Mouse (Mus musculus): ENCODE results near the gene Cops8.

DNA sequence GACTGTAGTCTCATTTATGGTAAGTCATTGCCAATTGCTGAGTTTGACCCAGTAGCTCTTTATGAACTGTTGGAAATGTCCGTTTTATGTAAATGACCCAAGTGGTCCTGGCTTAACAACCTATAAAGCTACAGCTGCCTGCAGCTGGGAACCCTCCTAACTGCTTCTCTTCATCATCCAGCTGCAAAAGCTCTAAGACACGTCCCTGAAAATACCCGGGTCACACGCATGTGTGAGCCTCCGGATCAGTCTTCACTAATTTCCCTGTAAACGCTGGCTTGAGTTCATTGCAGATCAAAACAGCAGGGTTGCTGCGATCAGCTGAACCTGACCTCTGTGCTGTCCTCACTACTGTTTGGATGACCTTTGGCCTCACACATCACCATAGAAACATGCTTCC, 35.6 kb downstream of the Cops8 start:
- TF ChIP-seq CTCF (IDR thresholded peaks at IDR 0.05; ENCODE audit: control insufficient read depth, insufficient read depth, insufficient replicate concordance, low read depth, low read length) (no peak), POLR2A (IDR thresholded peaks at IDR 0.05; ENCODE audit: control insufficient read depth, low read depth, low read length) (no peak)
